Mouse (Mus musculus) embryonic stem cell, embryonic (primary cell): ENCODE measurements around the gene Mettl27.

ENCODE experiments used
- CTCF ChIA-PET, 4 experiments: fragments of 300-600 bp in 2 of 4; fragments of 350-600 bp in 2 of 4; sonication (Branson Sonifier 250); formaldehyde crosslinking; loops; one replicate each; lab custom pipeline; 2022; ENCODE audit warnings: inconsistent platforms in 2 of 4; lab: Charles Lee
- POLR2A ChIA-PET, 4 experiments: fragments of 300-600 bp in 2 of 4; fragments of 350-600 bp in 2 of 4; sonication (Branson Sonifier 250); formaldehyde crosslinking; loops; one replicate each; lab custom pipeline; 2022; ENCODE audit warnings: antibody characterized with exemption in 4 of 4, inconsistent platforms in 1 of 4; lab: Charles Lee

Gene Mettl27

DNA sequence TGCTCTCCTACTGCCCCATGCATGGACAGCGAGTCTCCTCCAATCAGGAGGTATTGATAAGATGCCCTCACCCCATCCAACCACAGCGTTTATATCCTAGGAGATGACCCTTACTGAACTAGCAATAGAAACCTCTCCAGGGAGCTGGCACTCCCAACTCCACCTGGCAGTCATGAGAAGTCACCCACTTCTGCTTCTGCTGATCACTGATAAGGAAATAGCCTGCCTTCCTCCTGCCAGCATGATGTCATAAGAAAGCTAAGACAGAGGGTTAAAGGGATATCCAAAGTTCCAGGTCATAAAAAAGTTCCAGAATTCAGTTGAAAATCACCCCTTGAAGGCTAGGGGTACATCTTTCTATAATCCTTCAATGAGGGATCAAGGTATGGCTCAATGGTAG lies 44.0 kb downstream of the Mettl27 start:
- ChIA-PET CTCF (interaction anchor here in 1 of 4 experiments (0.9 kb wide), 1 partner anchor 10 kb away, joined by 3 read pairs; no protein-coding TSS in a partner anchor), POLR2A (interaction anchor here in 2 of 4 experiments (0.6 to 1.9 kb wide), 5 partner anchors 10 to 223 kb away, joined by 3 to 5 read pairs (median 3); partner anchors contain the start of gene Cldn4 (in 1 of the 2))

DNA sequence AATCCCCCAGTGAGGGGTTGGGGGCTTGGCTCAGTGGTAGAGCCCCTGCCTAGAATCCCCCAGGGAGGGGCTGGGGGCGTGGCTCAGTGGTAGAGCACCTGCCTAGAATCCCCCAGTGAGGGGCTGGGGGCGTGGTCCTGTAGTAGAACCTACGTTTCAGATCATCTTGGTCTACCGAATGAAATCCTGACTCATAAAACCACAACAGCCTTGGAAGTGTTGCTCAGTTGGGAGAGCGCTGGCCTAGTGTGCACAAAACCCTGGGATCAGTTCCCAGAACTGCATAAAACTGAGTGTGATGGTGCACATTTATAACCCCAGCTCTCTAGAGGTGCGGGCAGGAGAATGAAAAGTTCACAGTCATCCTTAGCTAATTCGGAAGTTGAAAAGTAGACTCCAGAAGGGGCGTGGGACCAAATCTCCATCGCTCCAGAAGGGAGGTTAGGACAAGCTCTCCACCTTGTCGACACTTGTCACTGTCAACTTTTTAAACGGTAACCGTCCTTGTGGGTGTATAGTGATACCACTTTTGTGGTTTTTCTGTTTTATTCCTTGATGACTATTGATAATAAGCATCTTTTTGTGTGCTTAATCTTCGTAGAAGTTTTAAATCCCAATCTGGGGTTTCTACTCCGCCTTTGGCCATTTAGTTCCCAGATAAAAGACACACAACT lies 44.5 kb downstream of the Mettl27 start:
- ChIA-PET CTCF (interaction anchor here in 1 of 4 experiments (2.5 kb wide), 1 partner anchor 11 kb away, joined by 9 read pairs; no protein-coding TSS in a partner anchor), POLR2A (interaction anchor here in 3 of 4 experiments (0.6 to 2.1 kb wide), 7 partner anchors 8 to 223 kb away, joined by 3 to 6 read pairs (median 3); partner anchors contain the start of genes Abhd11 (in 1 of the 3) and Cldn4 (in 1 of the 3))

DNA sequence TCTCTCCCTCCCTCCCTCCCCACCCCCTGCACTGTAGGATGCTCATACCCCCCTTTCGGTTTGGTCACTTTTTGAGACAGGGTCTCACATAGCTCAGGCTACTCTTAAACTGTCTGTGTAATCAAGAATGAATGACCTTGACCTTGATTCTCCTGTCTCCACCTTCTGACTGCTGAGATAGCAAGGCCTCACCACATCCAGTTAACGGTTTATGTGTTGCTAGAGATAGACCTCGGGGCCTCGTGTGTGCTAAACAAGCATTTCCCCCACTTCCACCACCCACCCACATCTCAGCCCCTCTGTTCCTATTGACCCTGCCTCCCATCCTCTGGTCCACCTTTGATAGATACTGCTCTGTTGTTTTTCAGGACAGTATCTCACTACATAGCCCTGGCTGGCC lies 45.7 kb downstream of the Mettl27 start:
- ChIA-PET POLR2A (interaction anchor here in 2 of 4 experiments (0.6 to 2.1 kb wide), 2 partner anchors 31 kb away, joined by 3 to 6 read pairs; partner anchors contain the start of gene Abhd11 (in 2 of the 2)), CTCF (interaction anchor here in 1 of 4 experiments (0.8 to 2.5 kb wide), 2 partner anchors 12 to 86 kb away, joined by 4 to 9 read pairs; no protein-coding TSS in a partner anchor)

DNA sequence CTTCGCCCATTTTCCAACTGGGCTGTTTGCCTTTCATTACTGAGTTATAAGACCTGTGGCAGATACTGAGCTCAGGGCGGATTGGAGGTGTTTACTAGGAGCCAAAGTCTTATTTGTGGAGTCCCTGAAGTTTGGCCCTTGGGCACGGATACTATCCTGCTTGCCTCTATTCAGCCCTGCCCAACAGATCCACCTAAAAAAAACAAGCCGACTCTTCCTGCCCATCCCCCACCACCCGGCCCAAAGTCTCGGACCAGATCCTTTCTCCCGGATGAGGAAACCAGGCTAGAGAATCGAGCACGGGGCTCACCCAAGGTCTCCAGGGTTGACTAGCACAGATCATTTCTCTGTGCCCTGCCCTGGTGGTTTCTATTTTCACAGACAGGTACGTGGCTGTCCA lies 49.0 kb downstream of the Mettl27 start:
- POLR2A ChIA-PET, result interaction anchor here in 3 of 4 experiments (0.6 to 3.0 kb wide), 13 partner anchors 15 to 127 kb away, joined by 3 to 19 read pairs (median 4); partner anchors contain the start of genes Abhd11 (in 1 of the 3) and Cldn4 (in 1 of the 3)
- CTCF ChIA-PET, result interaction anchor here in 2 of 4 experiments (0.7 to 1.1 kb wide), 3 partner anchors 32 to 69 kb away, joined by 3 to 7 read pairs (median 6); no protein-coding TSS in a partner anchor

DNA sequence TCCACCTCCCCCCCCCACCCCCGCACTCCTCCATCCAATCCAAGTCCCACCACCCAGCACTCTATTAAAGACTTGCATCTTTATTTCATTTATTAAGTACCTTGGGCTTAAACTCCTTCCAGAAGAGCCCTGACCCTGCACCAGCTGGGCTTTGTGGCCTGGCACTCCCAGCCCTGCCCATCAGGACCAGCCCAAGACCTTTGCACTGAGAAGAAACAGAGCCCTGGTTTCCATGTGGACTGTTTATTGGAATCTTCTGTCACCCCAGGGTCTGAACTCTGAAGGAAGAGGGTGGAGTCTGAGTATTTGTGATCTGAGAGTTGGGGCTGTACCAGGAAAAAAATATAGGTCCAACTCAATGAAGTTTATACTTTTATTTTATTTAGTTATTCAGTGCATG lies 50.9 kb downstream of the Mettl27 start:
- CTCF ChIA-PET, result no interaction called here
- POLR2A ChIA-PET, result interaction anchor here in 2 of 4 experiments (0.9 to 5.2 kb wide), 8 partner anchors 10 to 38 kb away, joined by 3 to 189 read pairs (median 32); partner anchors contain the start of genes Abhd11 (in 2 of the 2) and Cldn4 (in 1 of the 2)

DNA sequence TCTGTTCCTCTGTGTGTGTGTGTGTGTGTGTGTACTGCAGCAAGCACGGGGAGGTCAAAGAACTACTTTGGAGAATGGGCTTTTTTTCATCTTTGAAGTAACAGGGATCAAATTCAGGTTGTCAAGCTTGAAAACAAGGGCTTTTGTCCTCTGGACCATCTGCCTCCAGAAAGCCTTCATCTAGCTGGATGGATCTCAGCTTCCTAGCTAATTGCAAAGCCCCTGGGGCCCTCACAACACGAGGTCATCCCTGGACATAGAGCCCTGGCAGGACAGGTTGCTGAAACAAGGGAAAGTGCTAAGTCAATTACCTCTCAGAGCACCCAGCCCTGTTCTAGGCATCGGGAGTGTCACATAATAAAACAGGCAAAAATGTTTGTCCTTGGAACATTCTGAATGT lies 51.6 kb downstream of the Mettl27 start:
- CTCF ChIA-PET, result interaction anchor here in 1 of 4 experiments (1.2 kb wide), 1 partner anchor 17 kb away, joined by 3 read pairs; no protein-coding TSS in a partner anchor
- POLR2A ChIA-PET, result interaction anchor here in 2 of 4 experiments (1.3 to 5.2 kb wide), 10 partner anchors 10 to 54 kb away, joined by 3 to 189 read pairs (median 38); partner anchors contain the start of genes Abhd11 (in 2 of the 2), Cldn4 (in 1 of the 2) and Mettl27 (in 1 of the 2)

DNA sequence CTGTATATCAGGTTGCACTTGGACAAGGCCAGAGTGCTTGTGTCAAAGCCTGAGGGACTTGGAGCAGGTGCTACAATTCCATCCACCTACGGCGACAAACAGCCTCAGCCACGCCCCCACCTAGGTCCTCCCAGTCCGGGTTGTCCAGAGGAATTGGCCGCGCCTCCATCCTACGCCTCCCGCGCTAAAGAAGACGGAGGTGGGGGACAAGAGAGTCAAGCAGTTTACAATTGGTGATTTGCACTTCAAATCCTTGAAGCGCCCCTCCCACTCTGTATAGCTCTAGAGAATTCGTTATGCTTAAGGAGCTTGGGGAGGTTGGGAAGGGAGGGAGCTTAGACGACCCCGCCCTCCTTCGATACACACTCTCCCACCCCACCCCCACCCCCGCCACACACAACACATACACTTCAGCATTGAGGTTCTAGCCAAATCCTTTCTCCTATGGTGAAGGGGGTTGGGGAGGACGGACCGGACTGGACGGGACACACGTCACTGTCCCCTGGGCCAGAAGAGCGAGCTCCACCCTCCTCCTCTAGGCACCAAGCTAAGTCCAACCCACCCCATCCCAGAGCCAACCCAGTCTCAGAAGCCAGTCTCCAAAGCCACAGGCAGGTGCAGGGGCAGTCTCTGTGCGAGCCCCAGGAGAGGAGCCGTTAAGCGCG lies 53.6 kb downstream of the Mettl27 start, which contains the start of gene Cldn3:
Cldn3 (plus strand) TSS at position 582 of the 665 bp plus-strand sequence.
- POLR2A ChIA-PET, result interaction anchor here (0.6 to 5.2 kb wide), 83 partner anchors 10 to 703 kb away, joined by 3 to 189 read pairs (median 5); partner anchors contain the start of genes Abhd11 (in 4 of the 4), Cldn4 (in 4 of the 4), Mettl27 (in 3 of the 4) and Stx1a (in 2 of the 4)
- CTCF ChIA-PET, result interaction anchor here (0.6 to 4.1 kb wide), 30 partner anchors 15 to 731 kb away, joined by 3 to 47 read pairs (median 6); partner anchors contain the start of genes Abhd11 (in 2 of the 4), Cldn4 (in 2 of the 4), Mettl27 (in 1 of the 4) and Tmem270 (in 1 of the 4)

DNA sequence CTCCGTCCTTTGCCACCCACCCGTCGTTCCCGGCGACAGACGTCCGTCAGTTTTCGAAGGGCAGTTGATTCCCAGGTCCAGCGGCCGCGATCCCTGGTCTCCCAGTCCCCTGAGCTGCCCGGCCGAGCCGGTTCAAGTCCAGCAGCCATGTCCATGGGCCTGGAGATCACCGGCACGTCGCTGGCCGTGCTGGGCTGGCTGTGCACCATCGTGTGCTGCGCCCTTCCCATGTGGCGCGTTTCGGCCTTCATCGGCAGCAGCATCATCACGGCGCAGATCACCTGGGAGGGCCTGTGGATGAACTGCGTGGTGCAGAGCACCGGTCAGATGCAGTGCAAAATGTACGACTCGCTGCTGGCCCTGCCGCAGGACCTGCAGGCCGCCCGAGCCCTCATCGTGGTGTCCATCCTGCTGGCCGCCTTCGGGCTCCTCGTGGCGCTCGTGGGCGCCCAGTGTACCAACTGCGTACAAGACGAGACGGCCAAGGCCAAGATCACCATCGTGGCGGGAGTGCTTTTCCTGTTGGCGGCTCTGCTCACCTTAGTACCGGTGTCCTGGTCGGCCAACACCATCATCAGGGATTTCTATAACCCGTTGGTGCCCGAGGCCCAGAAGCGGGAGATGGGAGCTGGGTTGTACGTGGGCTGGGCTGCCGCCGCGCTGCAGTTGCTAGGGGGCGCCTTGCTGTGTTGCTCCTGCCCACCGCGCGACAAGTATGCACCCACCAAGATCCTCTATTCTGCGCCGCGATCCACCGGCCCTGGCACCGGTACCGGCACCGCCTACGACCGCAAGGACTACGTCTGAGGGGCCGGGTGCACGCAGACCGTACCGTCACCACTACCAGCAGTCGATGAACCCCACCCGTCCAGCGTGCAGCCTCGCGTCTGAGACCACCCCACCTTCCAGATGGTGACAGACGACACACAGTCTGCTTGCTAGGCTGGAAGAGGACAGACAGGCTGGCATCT lies 54.4 kb downstream of the Mettl27 start:
- CTCF ChIA-PET, result interaction anchor here (0.6 to 4.1 kb wide), 22 partner anchors 14 to 401 kb away, joined by 3 to 47 read pairs (median 6); partner anchors contain the start of genes Abhd11 (in 2 of the 4), Cldn4 (in 1 of the 4), Mettl27 (in 1 of the 4) and Tmem270 (in 1 of the 4)
- POLR2A ChIA-PET, result interaction anchor here (0.6 to 5.2 kb wide), 81 partner anchors 9 to 702 kb away, joined by 3 to 189 read pairs (median 5); partner anchors contain the start of genes Abhd11 (in 4 of the 4), Cldn4 (in 4 of the 4), Mettl27 (in 3 of the 4) and Stx1a (in 2 of the 4)

DNA sequence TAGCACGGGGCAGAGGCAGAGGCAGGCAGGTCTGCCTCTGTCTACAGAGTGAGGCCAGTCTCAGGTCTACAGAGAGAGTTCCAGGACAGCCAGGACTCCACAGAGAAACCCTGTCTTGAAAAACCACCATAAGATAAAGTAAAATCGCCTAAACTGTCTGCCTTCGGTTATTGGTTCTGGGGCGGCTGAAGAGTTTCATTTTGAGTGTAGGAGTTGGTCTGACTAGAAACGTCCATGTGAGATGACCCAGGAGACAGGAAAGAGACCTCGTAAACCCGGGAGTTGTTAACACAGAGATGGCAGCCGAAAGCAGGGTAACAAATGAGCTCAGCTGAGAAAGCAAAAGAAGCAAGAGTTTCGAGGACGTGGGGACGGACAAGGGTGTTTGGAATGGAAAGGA lies 57.0 kb downstream of the Mettl27 start:
- CTCF ChIA-PET, result interaction anchor here (0.6 to 2.3 kb wide), 5 partner anchors 8 to 1684 kb away, joined by 3 to 6 read pairs (median 5); no protein-coding TSS in a partner anchor
- POLR2A ChIA-PET, result interaction anchor here in 2 of 4 experiments (0.7 to 1.6 kb wide), 7 partner anchors 12 to 62 kb away, joined by 3 to 11 read pairs (median 4); partner anchors contain the start of genes Abhd11 (in 1 of the 2) and Cldn4 (in 1 of the 2)

DNA sequence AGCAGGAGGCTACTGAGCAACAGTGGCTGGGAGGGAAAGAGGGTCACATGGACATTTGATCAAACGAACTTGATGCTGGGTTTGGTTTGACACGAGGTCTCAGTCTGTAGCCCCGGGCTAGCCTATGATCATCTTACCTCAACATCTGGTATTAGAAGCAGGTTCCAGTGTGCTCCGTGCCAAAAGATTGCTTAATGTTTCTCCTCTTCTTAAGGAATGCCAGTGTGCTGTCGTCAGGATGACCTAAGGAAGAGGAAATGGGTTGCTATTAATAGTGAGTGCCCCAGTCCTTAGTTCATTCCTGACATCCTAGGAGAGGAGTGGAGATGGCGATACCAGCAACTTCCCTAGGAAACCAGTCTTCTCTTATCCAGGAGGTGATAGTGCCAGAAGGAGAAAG lies 57.6 kb downstream of the Mettl27 start:
- ChIA-PET POLR2A (interaction anchor here in 3 of 4 experiments (0.7 to 1.6 kb wide), 10 partner anchors 12 to 63 kb away, joined by 3 to 11 read pairs (median 3); partner anchors contain the start of genes Abhd11 (in 3 of the 3) and Cldn4 (in 1 of the 3)), CTCF (interaction anchor here in 2 of 4 experiments (0.6 to 2.3 kb wide), 5 partner anchors 12 to 57 kb away, joined by 3 to 6 read pairs (median 3); no protein-coding TSS in a partner anchor)
